Mouse (Mus musculus) myocyte (in vitro differentiated cells): ENCODE results near the gene Ggt5.

Experiments
- CEBPB ChIP-seq: IDR thresholded peaks from 2 replicates; pipeline ENCODE4 v1.6.1; 2011; ENCODE audit warnings: mild to moderate bottlenecking, moderate library complexity; ENCODE audit not compliant: poor library complexity, insufficient read depth, severe bottlenecking
- E2F4 ChIP-seq: IDR thresholded peaks from one replicate; pipeline ENCODE4 v1.6.1; 2011; ENCODE audit warnings: mild to moderate bottlenecking, control low read depth, moderate library complexity; ENCODE audit not compliant: insufficient read depth
- MAX ChIP-seq: IDR thresholded peaks from one replicate; pipeline ENCODE4 v1.6.1; 2011; ENCODE audit warnings: low read depth, mild to moderate bottlenecking, control low read depth
- MYOD1 ChIP-seq, 3 experiments: IDR thresholded peaks; one replicate each; pipeline ENCODE4 v1.6.1; 2011; ENCODE audit warnings: control low read depth in 2 of 3, low read depth in 2 of 3, mild to moderate bottlenecking in 2 of 3, moderate library complexity in 1 of 3; ENCODE audit not compliant: insufficient read length in 2 of 3, control insufficient read depth in 1 of 3
- MYOG ChIP-seq, 3 experiments: IDR thresholded peaks; one replicate each; pipeline ENCODE4 v1.6.1; 2011; ENCODE audit warnings: control low read depth in 2 of 3, low read depth in 2 of 3, mild to moderate bottlenecking in 2 of 3; ENCODE audit not compliant: insufficient read length in 2 of 3, control insufficient read depth in 1 of 3, insufficient read depth in 1 of 3
- POLR2A ChIP-seq: IDR thresholded peaks from one replicate; pipeline ENCODE4 v1.6.1; 2011; ENCODE audit warnings: low read depth, mild to moderate bottlenecking, control low read depth, moderate library complexity; ENCODE audit not compliant: insufficient read length
- POLR2AphosphoS2 ChIP-seq: IDR thresholded peaks from one replicate; pipeline ENCODE4 v1.6.1; 2011; ENCODE audit warnings: low read depth, control low read depth; ENCODE audit not compliant: insufficient read length
- REST ChIP-seq: IDR thresholded peaks from one replicate; pipeline ENCODE4 v1.6.1; 2011; ENCODE audit warnings: mild to moderate bottlenecking, control low read depth, moderate library complexity; ENCODE audit not compliant: insufficient read depth, insufficient read length
- TCF12 ChIP-seq: IDR thresholded peaks from one replicate; pipeline ENCODE4 v1.6.1; 2011; ENCODE audit warnings: mild to moderate bottlenecking, control low read depth; ENCODE audit not compliant: poor library complexity, insufficient read depth, severe bottlenecking
- TCF3 ChIP-seq: IDR thresholded peaks from one replicate; pipeline ENCODE4 v1.6.1; 2011; ENCODE audit warnings: low read depth, control low read depth; ENCODE audit not compliant: insufficient read length
- USF1 ChIP-seq: IDR thresholded peaks from one replicate; pipeline ENCODE4 v1.6.1; 2011; ENCODE audit warnings: low read depth, mild to moderate bottlenecking, control low read depth, moderate library complexity

DNA sequence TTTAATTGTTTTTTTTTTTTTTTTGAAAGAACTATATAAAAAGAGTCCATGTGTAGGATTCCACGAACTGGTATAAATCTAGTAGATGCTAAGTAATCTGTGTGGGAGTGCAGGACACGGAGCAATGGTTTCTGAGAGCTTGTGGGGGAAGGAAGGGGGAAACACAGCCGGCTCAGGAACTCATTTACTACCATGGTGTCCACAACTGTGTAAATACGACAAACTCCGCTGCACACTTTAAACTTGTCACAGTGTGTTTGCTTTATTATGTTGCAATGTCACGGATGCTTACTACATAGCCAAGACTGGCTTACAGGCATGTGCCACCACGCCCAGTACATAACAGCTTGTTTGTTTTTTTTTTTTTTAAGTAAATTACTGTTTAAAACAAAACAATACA, 39.3 kb upstream of the Ggt5 start:
- no peak for TF ChIP-seq POLR2A
- no peak for TF ChIP-seq POLR2AphosphoS2
- TF ChIP-seq E2F4, result no peak
- TF ChIP-seq TCF12, result no peak
- TF ChIP-seq TCF3, result no peak
- TF ChIP-seq CEBPB, result no peak
- TF ChIP-seq MAX, result no peak
- no peak for TF ChIP-seq MYOG (IDR thresholded peaks at IDR 0.05; ENCODE audit: control insufficient read depth in 1 of 3, insufficient read depth in 1 of 3, insufficient read length in 2 of 3, low read depth in 2 of 3)
- TF ChIP-seq MYOD1 (IDR thresholded peaks at IDR 0.05; ENCODE audit: control insufficient read depth in 1 of 3, insufficient read length in 2 of 3, low read depth in 2 of 3), result no peak
- TF ChIP-seq USF1, result no peak
- no peak for TF ChIP-seq REST
